Mouse (Mus musculus) liver, embryonic 16.5 days (tissue): ENCODE data around the gene Cr2. TPM values are rescaled to one million over a fixed set of nuclear protein-coding genes. Genes with fewer than 3 reads are reported as not detected.

Experiments
- ATAC-seq: fragments of 200-750 bp; cut with Nextera tagmentation; 2 replicates; pipeline ENCODE4 v1.8.0; 2017; ENCODE audit warnings: low read depth, mild to moderate bottlenecking, moderate number of reproducible peaks, moderate library complexity
- H3K27ac ChIP-seq: fragments of 300-500 bp; sonication (generic); 2 replicates; pipeline ENCODE4 v1.5.1; 2014; ENCODE audit warnings: mild to moderate bottlenecking, low read length
- H3K27me3 ChIP-seq: fragments of 300-500 bp; sonication (generic); 2 replicates; pipeline ENCODE4 v1.6.1; 2014; ENCODE audit warnings: low read depth, low read length, mixed read lengths; ENCODE audit not compliant: control insufficient read depth, insufficient read depth
- H3K36me3 ChIP-seq: fragments of 300-500 bp; sonication (generic); 2 replicates; pipeline ENCODE4 v1.6.1; 2014; ENCODE audit warnings: mild to moderate bottlenecking; ENCODE audit not compliant: control insufficient read depth, insufficient read depth
- H3K4me1 ChIP-seq: fragments of 300-500 bp; sonication (generic); 2 replicates; pipeline ENCODE4 v1.6.1; 2014; ENCODE audit warnings: low read depth, low read length, mixed read lengths; ENCODE audit not compliant: control insufficient read depth
- H3K4me2 ChIP-seq: fragments of 300-500 bp; sonication (generic); 2 replicates; pipeline ENCODE4 v1.6.1; 2014; ENCODE audit warnings: low read depth, low read length, mixed read lengths
- H3K4me3 ChIP-seq: fragments of 300-500 bp; sonication (generic); 2 replicates; pipeline ENCODE4 v1.5.1; 2014; ENCODE audit warnings: low read depth, mild to moderate bottlenecking, low read length
- H3K9ac ChIP-seq: fragments of 300-500 bp; sonication (generic); 2 replicates; pipeline ENCODE4 v1.6.1; 2014; ENCODE audit warnings: low read depth, low read length
- H3K9me3 ChIP-seq: fragments of 300-500 bp; sonication (generic); replicated peaks from 2 replicates; pipeline ENCODE4 v1.6.1; 2016; ENCODE audit warnings: low read length; ENCODE audit not compliant: control insufficient read depth
- whole genome bisulfite sequencing: fragments of 180-500 bp; shearing (Covaris S2); extraction: QIAGEN DNeasy Blood & Tissue Kit; methylation state at CpG from one replicate; pipeline ENCODE4 v1.1.7; 2014; ENCODE audit not compliant: insufficient replicate concordance; 5-methylcytosine and 5-hydroxymethylcytosine counted together
- polyA plus RNA-seq: library from polyadenylated mRNA; unstranded; fragments of >200 nt; fragmentation: Nextera tagmentation; extraction: Ambion mirVana; gene quantifications from 2 replicates; pipeline ENCODE4 v1.2.1, GENCODE M21; 2015

Gene Cr2
- polyA plus RNA-seq, 1 experiment from 2014 or later, result 0.11 TPM

GRCm38 (mm10) chr1:195130479-195130878, 46.0 kb downstream of the Cr2 start:
- peak overlapping the region; percentile 83 for H3K4me3 ChIP-seq
- peaks cover 19% of the 10 kb centered on the region for H3K36me3 ChIP-seq
- no peaks in the 10 kb centered on the region for H3K27me3 ChIP-seq
- peaks cover 3% of the 10 kb centered on the region; the same call in 1 of the 2 replicates for H3K4me1 ChIP-seq
- peak overlapping the region; percentile 94 for H3K9ac ChIP-seq
- peak overlapping the region; percentile 98 for H3K27ac ChIP-seq
- H3K4me2 ChIP-seq, result peak overlapping the region; percentile 63
- 12% methylated on average over 2 of the region's 2 CpGs for WGBS
- no peaks in the 10 kb centered on the region for H3K9me3 ChIP-seq
- peak; percentile 35 for ATAC-seq

GRCm38 (mm10) chr1:195129867-195130266, 46.6 kb downstream of the Cr2 start:
- peaks cover 3% of the 10 kb centered on the region; the same call in 1 of the 2 replicates for H3K4me1 ChIP-seq
- H3K27me3 ChIP-seq, result no peaks in the 10 kb centered on the region
- H3K27ac ChIP-seq, result peak overlapping the region; percentile 52
- H3K36me3 ChIP-seq, result peaks cover 25% of the 10 kb centered on the region
- H3K4me2 ChIP-seq, result peak overlapping the region; percentile 63
- peak overlapping the region; percentile 59 for H3K4me3 ChIP-seq
- H3K9ac ChIP-seq, result peak overlapping the region; percentile 54
- 47% methylated on average over 1 of the region's 1 CpGs for WGBS
- no peak for ATAC-seq
- no peaks in the 10 kb centered on the region for H3K9me3 ChIP-seq

GRCm38 (mm10) chr1:195114414-195114813, 62.1 kb downstream of the Cr2 start:
- Histone ChIP-seq H3K4me1 (peaks cover 11% of the 10 kb centered on the region), H3K36me3 (peaks cover 37% of the 10 kb centered on the region), H3K4me2 (peak overlapping the region; percentile 43), H3K4me3 (no peak overlapping the region), H3K9ac (no peak overlapping the region), H3K9me3 (no peaks in the 10 kb centered on the region), H3K27me3 (no peaks in the 10 kb centered on the region), H3K27ac (peak overlapping the region; percentile 77)
- peak; percentile 96 for ATAC-seq
- 29% methylated on average over 1 of the region's 1 CpGs for WGBS

GRCm38 (mm10) chr1:195113621-195114020, 62.9 kb downstream of the Cr2 start:
- Histone ChIP-seq H3K9me3 (no peaks in the 10 kb centered on the region), H3K9ac (no peak overlapping the region), H3K27ac (peak overlapping the region; percentile 88), H3K4me1 (peaks cover 11% of the 10 kb centered on the region), H3K4me2 (peak overlapping the region; percentile 42), H3K4me3 (no peak overlapping the region), H3K36me3 (peaks cover 37% of the 10 kb centered on the region), H3K27me3 (no peaks in the 10 kb centered on the region)
- 51% methylated on average over 4 of the region's 4 CpGs for WGBS
- peak; percentile 82 for ATAC-seq

GRCm38 (mm10) chr1:195100693-195101092, 75.8 kb downstream of the Cr2 start:
- peaks cover 27% of the 10 kb centered on the region for H3K36me3 ChIP-seq
- WGBS, result 15% methylated on average over 4 of the region's 4 CpGs

DNA sequence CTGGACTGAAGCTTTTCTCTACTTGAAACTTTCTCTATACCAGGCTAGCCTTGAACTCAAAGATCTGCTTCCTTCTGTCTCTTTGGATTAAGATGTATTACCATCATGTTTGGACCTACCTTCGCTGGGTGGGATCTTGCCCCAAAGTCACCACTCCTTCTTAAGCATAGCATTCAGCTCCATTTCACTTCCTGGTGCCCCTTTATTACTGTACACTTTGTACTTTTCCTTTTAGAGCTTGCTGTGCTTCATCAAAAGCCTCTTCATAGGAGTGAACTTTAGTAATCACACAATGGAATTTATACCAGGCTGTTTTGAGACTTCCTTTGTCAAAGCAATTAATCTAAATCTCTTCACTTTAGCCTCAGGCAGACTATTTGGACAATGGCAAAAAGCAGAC, 78.5 kb downstream of the Cr2 start:
- WGBS, result 79% methylated on average over 1 of the region's 1 CpGs
- Histone ChIP-seq H3K4me2 (no peak overlapping the region), H3K9me3 (no peaks in the 10 kb centered on the region), H3K27me3 (no peaks in the 10 kb centered on the region), H3K36me3 (peaks cover 12% of the 10 kb centered on the region), H3K4me3 (no peak overlapping the region), H3K27ac (no peak overlapping the region), H3K9ac (no peak overlapping the region), H3K4me1 (peaks cover 24% of the 10 kb centered on the region)
- no peak for ATAC-seq

More at GRCm38 (mm10) chr1:195100693-195101092, 75.8 kb downstream of the Cr2 start:
- Histone ChIP-seq H3K27ac (no peak overlapping the region), H3K9me3 (no peaks in the 10 kb centered on the region), H3K27me3 (no peaks in the 10 kb centered on the region), H3K4me2 (no peak overlapping the region), H3K4me3 (no peak overlapping the region), H3K9ac (no peak overlapping the region), H3K4me1 (peaks cover 20% of the 10 kb centered on the region)
- ATAC-seq, result peak; percentile 31

DNA sequence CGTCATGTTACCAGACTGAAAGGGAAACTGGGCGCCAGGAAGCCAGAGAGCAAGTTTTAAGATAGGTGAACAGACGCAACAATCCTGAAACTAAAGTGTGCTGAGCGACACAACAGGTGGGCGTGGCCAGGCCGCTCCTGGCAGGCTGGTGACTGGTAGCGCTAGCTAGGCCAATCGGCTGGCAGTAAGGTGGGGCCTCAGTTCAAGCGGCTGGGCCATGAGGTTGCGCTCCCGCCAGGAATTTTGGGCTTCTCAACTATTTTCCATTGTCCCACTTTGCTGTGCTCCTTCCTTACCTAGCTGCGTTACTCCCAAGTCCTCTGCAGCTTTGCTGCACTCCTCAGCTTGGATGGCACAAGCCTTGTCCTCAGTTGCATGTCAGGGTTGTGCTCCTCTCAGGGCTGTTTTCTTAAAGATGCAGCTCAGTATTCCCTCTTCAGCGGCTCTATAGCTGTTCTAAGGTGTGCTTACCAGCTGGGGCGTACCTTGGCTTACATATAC, 84.2 kb downstream of the Cr2 start, which contains the start of gene Cd46:
Gene Cd46 (minus strand): TSS at position 30 of the 501 bp plus-strand sequence.
- peak within 1 kb of the TSS; percentile 74 for H3K9ac ChIP-seq

GRCm38 (mm10) chr1:195091699-195092219, 84.8 kb downstream of the Cr2 start:
- peak overlapping the region; percentile 74 for H3K9ac ChIP-seq
- peak overlapping the region; percentile 83 for H3K4me2 ChIP-seq
- peak overlapping the region; percentile 69 for H3K4me3 ChIP-seq
- no peaks in the 10 kb centered on the region for H3K27me3 ChIP-seq
- peak; percentile 96 for ATAC-seq
- H3K27ac ChIP-seq, result peak overlapping the region; percentile 98
- peaks cover 28% of the 10 kb centered on the region for H3K4me1 ChIP-seq
- no peaks in the 10 kb centered on the region for H3K9me3 ChIP-seq
- WGBS, result 10% methylated on average over 11 of the region's 11 CpGs
- no peaks in the 10 kb centered on the region for H3K36me3 ChIP-seq

More for the DNA sequence above, 84.2 kb downstream of the Cr2 start, which contains the start of gene Cd46:
- Histone ChIP-seq H3K27me3 (no peaks in the 10 kb centered on the region), H3K9me3 (no peaks in the 10 kb centered on the region), H3K27ac (peak within 1 kb of the TSS; percentile 98), H3K36me3 (no peaks in the 10 kb centered on the region), H3K4me2 (peak within 1 kb of the TSS; percentile 83), H3K4me3 (peak within 1 kb of the TSS; percentile 69), H3K4me1 (peaks cover 33% of the 10 kb centered on the region)
- peak; percentile 96 for ATAC-seq
- WGBS, result 2% methylated on average over 14 of the region's 14 CpGs
